Mouse (Mus musculus) hindbrain, embryonic 13.5 days (tissue): Measurements from ENCODE around the gene Mageb16. TPM values are rescaled to one million over a fixed set of nuclear protein-coding genes. Genes with fewer than 3 reads are reported as not detected.

Experiments
- ATAC-seq: fragments of 200-750 bp; cut with Nextera tagmentation; 2 replicates; pipeline ENCODE4 v1.8.0; 2017; ENCODE audit warnings: moderate TSS enrichment; ENCODE audit not compliant: low FRiP score
- H3K27ac ChIP-seq: fragments of 300-500 bp; sonication (generic); 2 replicates; pipeline ENCODE4 v1.5.1; 2015; ENCODE audit warnings: inconsistent platforms, mild to moderate bottlenecking, moderate library complexity
- H3K27me3 ChIP-seq: fragments of 300-500 bp; sonication (generic); 2 replicates; pipeline ENCODE4 v1.6.1; 2015; ENCODE audit warnings: mild to moderate bottlenecking, inconsistent platforms
- H3K36me3 ChIP-seq: fragments of 300-500 bp; sonication (generic); 2 replicates; pipeline ENCODE4 v1.6.1; 2015; ENCODE audit warnings: mild to moderate bottlenecking, inconsistent platforms
- H3K4me1 ChIP-seq: fragments of 300-500 bp; sonication (generic); replicated peaks from 2 replicates; pipeline ENCODE4 v1.6.1; 2015; ENCODE audit warnings: inconsistent platforms
- H3K4me2 ChIP-seq: fragments of 300-500 bp; sonication (generic); 2 replicates; pipeline ENCODE4 v1.6.1; 2015; ENCODE audit warnings: inconsistent platforms, mild to moderate bottlenecking, moderate library complexity
- H3K4me3 ChIP-seq: fragments of 300-500 bp; sonication (generic); 2 replicates; pipeline ENCODE4 v1.5.1; 2015; ENCODE audit warnings: mild to moderate bottlenecking, inconsistent platforms
- H3K9ac ChIP-seq: fragments of 300-500 bp; sonication (generic); 2 replicates; pipeline ENCODE4 v1.6.1; 2015; ENCODE audit warnings: mild to moderate bottlenecking, inconsistent platforms
- H3K9me3 ChIP-seq: fragments of 300-500 bp; sonication (generic); 2 replicates; pipeline ENCODE4 v1.6.1; 2016; ENCODE audit warnings: inconsistent platforms
- WGBS: fragments of 180-500 bp; shearing (Covaris S2); methylation state at CpG from one replicate; pipeline ENCODE4 v1.1.7; 2015; 5-methylcytosine and 5-hydroxymethylcytosine counted together
- polyA plus RNA-seq: library from polyadenylated mRNA; unstranded; fragments of >200 nt; fragmentation: Nextera tagmentation; extraction: Ambion mirVana; gene quantifications from 2 replicates; pipeline ENCODE4 v1.2.1, GENCODE M21; 2015

Mageb16 gene
- polyA plus RNA-seq, result 0.22 and 0.36 TPM in 2 replicates

GRCm38 (mm10) chrX:79671411-79671810 is at the start of gene Mageb16:
Gene Mageb16, minus strand, starts transcription at chrX:79671435.
- no peaks in the 10 kb centered on the region for H3K4me1 ChIP-seq
- H3K4me3 ChIP-seq, result no peak within 1 kb of the TSS
- ATAC-seq, result no peak
- no peaks in the 10 kb centered on the region for H3K36me3 ChIP-seq
- no peaks in the 10 kb centered on the region for H3K9me3 ChIP-seq
- no peak within 1 kb of the TSS for H3K27ac ChIP-seq
- 67% methylated on average over 8 of the region's 8 CpGs for WGBS
- no peak within 1 kb of the TSS for H3K9ac ChIP-seq
- no peak within 1 kb of the TSS for H3K4me2 ChIP-seq
- H3K27me3 ChIP-seq, result no peaks in the 10 kb centered on the region

DNA sequence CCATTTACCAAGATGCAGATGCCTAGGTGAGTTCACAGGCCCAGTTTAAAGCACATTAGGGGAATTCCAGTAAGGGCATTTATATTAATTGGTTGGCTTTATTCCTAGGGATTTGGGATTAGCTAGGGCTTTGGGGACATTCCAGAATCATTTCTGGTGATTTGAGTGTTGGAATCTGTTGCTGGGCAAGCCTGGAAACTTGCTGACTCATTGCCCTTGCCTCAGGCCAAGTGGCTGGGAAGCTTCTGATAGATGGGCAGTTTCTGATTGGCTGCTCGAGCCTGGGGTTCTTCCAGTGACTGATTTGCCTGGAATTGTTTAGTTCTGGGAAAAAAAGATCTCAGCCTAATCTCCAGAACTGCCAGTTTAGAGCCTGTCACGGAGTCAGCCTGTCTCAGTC is 20.1 kb downstream of the Mageb16 start:
- no peak for ATAC-seq
- H3K27ac ChIP-seq, result no peak overlapping the region
- no peaks in the 10 kb centered on the region for H3K9me3 ChIP-seq
- no peak overlapping the region for H3K4me3 ChIP-seq
- no peak overlapping the region for H3K4me2 ChIP-seq
- H3K27me3 ChIP-seq, result no peaks in the 10 kb centered on the region
- no peak overlapping the region for H3K9ac ChIP-seq
- 56% methylated on average over 2 of the region's 2 CpGs for WGBS
- H3K36me3 ChIP-seq, result no peaks in the 10 kb centered on the region
- H3K4me1 ChIP-seq, result no peaks in the 10 kb centered on the region

GRCm38 (mm10) chrX:79635396-79635795 is 35.8 kb downstream of the Mageb16 start:
- Histone ChIP-seq H3K27me3 (no peaks in the 10 kb centered on the region), H3K27ac (no peak overlapping the region), H3K36me3 (no peaks in the 10 kb centered on the region), H3K9ac (no peak overlapping the region), H3K9me3 (no peaks in the 10 kb centered on the region), H3K4me2 (no peak overlapping the region), H3K4me3 (no peak overlapping the region), H3K4me1 (no peaks in the 10 kb centered on the region)
- no peak for ATAC-seq
- 91% methylated on average over 15 of the region's 15 CpGs for WGBS

GRCm38 (mm10) chrX:79606462-79606861 is 64.8 kb downstream of the Mageb16 start:
- Histone ChIP-seq H3K4me3 (no peak overlapping the region), H3K9me3 (no peaks in the 10 kb centered on the region), H3K27ac (no peak overlapping the region), H3K4me2 (no peak overlapping the region), H3K36me3 (no peaks in the 10 kb centered on the region), H3K9ac (no peak overlapping the region), H3K27me3 (no peaks in the 10 kb centered on the region), H3K4me1 (no peaks in the 10 kb centered on the region)
- 81% methylated on average over 2 of the region's 2 CpGs for WGBS
- no peak for ATAC-seq

Other genes starting within 250 kb of the Mageb16 start
- 1.0 and 2.0 TPM in 2 replicates for gene Gm7173, start 154.2 kb downstream of the Mageb16 start, polyA plus RNA-seq